Mouse (Mus musculus) spleen, adult 2 months (tissue): ENCODE results near the gene Zcchc8. TPM values are rescaled to one million over a fixed set of nuclear protein-coding genes. Genes with fewer than 3 reads are reported as not detected.
"Not testable (repeated sequence)": the region's sequence is repeated elsewhere in the genome, so short reads cannot be mapped to it uniquely, and the experiment has no call there.

Experiments used
- DNase-seq, 2 experiments: peaks; one replicate each; pipeline versions ENCODE4 v3.0.0 to v3.0.0-alpha.2; 2012 to 2021; ENCODE audit warnings: low spot score in 2 of 2, low read depth in 1 of 2
- H3K27ac ChIP-seq: fragments of 200-500 bp; 2 replicates; pipeline ENCODE4 v1.5.1; 2012; ENCODE audit warnings: low read length, inconsistent platforms; ENCODE audit not compliant: insufficient read depth
- H3K27me3 ChIP-seq: fragments of 200-500 bp; 2 replicates; pipeline ENCODE4 v1.6.1; 2012; ENCODE audit warnings: mild to moderate bottlenecking, moderate library complexity, low read length, inconsistent platforms; ENCODE audit not compliant: control insufficient read depth, insufficient read depth
- H3K36me3 ChIP-seq: fragments of 200-500 bp; 2 replicates; pipeline ENCODE4 v1.6.1; 2012; ENCODE audit warnings: mild to moderate bottlenecking, low read length, inconsistent platforms; ENCODE audit not compliant: control insufficient read depth, insufficient read depth
- H3K4me1 ChIP-seq: fragments of 200-500 bp; 2 replicates; pipeline ENCODE4 v1.6.1; 2011; ENCODE audit warnings: inconsistent platforms; ENCODE audit not compliant: control insufficient read depth, insufficient read depth, insufficient read length
- H3K4me3 ChIP-seq: fragments of 200-500 bp; 2 replicates; pipeline ENCODE4 v1.5.1; 2011; ENCODE audit warnings: mild to moderate bottlenecking, inconsistent platforms; ENCODE audit not compliant: insufficient read depth, insufficient read length; ENCODE audit errors: extremely low read depth
- CTCF ChIP-seq: fragments of 200-500 bp; IDR thresholded peaks from 2 replicates; pipeline ENCODE4 v1.5.1; 2011; ENCODE audit warnings: mild to moderate bottlenecking, inconsistent platforms; ENCODE audit not compliant: insufficient read depth, insufficient read length, insufficient replicate concordance; ENCODE audit errors: extremely low read depth
- POLR2A ChIP-seq: fragments of 200-500 bp; IDR thresholded peaks from 2 replicates; pipeline ENCODE4 v1.6.1; 2011; ENCODE audit warnings: low read depth, low read length, inconsistent platforms
- WGBS: fragments of 180-500 bp; shearing (Covaris S2); methylation state at CpG from one replicate; pipeline ENCODE4 v1.1.7; 2018; 5-methylcytosine and 5-hydroxymethylcytosine counted together
- polyA plus RNA-seq: library from polyadenylated mRNA; depleted of rRNA; stranded (reverse); fragments of >200 nt; gene quantifications from 2 replicates; pipeline ENCODE4 v1.2.3, GENCODE M21; 2012

Gene Zcchc8
- polyA plus RNA-seq, 1 experiment: 18.8 TPM

DNA sequence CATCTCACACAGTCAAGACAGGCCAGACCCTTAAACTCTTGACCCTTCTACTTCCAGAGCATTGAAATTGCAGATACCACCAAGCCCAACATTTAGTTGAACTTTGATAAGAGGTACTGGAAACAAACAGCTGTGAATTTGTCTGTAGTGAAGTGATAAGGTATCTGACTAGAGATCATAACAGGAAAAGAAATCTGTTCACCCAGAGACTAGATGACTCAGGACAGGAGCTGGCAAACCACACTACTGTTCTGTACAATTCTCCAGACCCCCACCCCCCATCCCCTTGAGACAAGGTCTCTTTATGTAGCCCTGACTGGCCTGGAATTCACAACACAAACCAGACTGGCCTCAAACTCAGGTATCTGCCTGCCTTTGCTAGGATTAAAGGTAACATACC, 25.4 kb upstream of the Zcchc8 start:
- TF ChIP-seq CTCF (no peak), POLR2A (no peak)
- Histone ChIP-seq H3K36me3 (peaks cover 24% of the 10 kb centered on the region), H3K27me3 (no peaks in the 10 kb centered on the region), H3K4me3 (no peak overlapping the region), H3K4me1 (no peaks in the 10 kb centered on the region; the same call in none of the 2 replicates), H3K27ac (no peak overlapping the region)
- DNase-seq: no peak

DNA sequence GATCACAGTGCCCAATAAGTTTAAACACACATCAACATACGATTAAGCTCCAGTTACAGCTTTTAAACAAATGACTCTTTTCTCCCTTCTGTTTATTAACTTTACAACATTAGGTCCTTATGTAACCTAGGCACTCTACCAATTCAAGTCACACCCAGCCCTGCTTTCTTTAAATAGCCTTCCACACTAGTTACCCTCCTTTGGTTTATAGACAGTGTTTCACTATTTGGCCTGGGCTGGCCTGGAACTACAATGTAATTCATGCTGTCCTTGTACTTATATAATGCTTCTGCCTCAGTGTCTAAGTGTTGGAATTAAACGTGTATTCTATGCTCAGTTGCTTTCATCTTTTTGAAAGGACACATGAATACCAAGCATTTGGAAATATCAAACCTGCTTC, 23.5 kb upstream of the Zcchc8 start:
- H3K4me1 ChIP-seq: no peaks in the 10 kb centered on the region; the same call in none of the 2 replicates
- H3K4me3 ChIP-seq: no peak overlapping the region
- H3K36me3 ChIP-seq: peaks cover 34% of the 10 kb centered on the region
- TF ChIP-seq POLR2A (no peak), CTCF (no peak)
- H3K27ac ChIP-seq: no peak overlapping the region
- no peak for DNase-seq
- WGBS: 89% methylated on average over 2 of the region's 2 CpGs
- H3K27me3 ChIP-seq: no peaks in the 10 kb centered on the region

DNA sequence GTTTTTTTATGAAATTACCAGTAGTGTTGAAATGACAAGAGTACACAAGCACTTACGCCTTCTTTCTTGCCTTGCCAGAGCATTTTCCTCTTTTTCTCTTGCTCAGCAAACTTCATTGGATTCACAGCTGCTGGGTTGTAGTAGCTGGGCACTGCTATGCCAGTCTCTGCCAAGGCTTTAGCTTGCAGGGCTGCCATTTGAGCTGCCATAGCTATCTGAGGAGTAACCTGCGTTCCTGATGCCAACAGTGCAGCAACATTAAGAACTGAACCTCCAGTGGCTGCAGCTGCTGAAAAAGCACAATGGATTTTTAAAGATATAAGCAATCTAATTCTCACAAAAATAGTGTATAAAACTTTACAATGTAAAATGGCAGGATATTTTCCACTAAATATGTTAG, 10.1 kb upstream of the Zcchc8 start:
- no peak for DNase-seq
- H3K4me3 ChIP-seq: no peak overlapping the region
- TF ChIP-seq POLR2A: no peak
- TF ChIP-seq CTCF: no peak
- H3K27ac ChIP-seq: no peak overlapping the region
- peaks cover 49% of the 10 kb centered on the region for H3K36me3 ChIP-seq
- no peaks in the 10 kb centered on the region for H3K27me3 ChIP-seq
- H3K4me1 ChIP-seq: no peaks in the 10 kb centered on the region
- 97% methylated on average over 2 of the region's 2 CpGs for WGBS

DNA sequence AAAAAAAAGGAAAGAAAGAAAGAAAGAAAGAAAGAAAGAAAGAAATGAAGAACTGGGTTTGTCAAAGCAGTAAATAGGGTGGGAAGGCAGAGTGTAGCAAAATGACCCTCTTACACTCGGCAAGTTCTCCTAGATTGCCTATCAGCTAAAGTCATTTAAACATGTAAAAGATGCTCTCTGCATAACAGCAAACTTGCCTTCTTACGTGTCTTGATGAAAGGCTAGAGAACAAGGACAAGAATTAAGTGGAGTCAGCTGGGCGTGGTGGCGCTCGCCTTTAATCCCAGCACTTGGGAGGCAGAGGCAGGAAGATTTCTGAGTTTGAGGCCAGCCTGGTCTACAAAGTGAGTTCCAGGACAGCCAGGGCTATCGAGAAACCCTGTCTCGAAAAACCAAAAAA, 2.9 kb upstream of the Zcchc8 start:
- 81% methylated on average over 7 of the region's 7 CpGs for WGBS
- DNase-seq, H3K4me3 ChIP-seq, H3K27me3 ChIP-seq, H3K27ac ChIP-seq, H3K4me1 ChIP-seq, H3K36me3 ChIP-seq: not testable (repeated sequence)

DNA sequence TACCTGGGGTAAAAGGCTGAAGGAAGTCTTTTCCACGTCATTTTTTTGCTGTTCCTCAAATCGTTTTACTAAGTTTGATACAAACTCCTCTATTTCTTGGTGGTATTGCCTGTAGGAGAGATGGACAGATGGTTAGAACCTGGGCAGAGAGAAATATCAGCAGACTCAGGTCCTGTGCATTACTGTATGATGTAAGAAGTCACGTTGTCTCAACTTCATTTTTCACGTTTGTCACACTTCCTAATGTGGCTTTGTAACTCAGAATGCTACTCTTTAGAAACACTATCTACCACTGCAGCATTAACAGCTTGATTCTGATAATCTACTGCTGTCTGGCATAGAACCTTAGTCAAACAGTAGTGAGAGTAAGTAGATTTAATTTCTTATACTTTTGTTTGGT, 6.3 kb downstream of the Zcchc8 start:
- H3K36me3 ChIP-seq: peaks cover 33% of the 10 kb centered on the region
- 77% methylated on average over 4 of the region's 4 CpGs for WGBS
- DNase-seq: no peak
- H3K27ac ChIP-seq: no peak overlapping the region
- no peak overlapping the region for H3K4me3 ChIP-seq
- TF ChIP-seq POLR2A (no peak), CTCF (no peak)
- no peaks in the 10 kb centered on the region for H3K27me3 ChIP-seq
- H3K4me1 ChIP-seq: no peaks in the 10 kb centered on the region

DNA sequence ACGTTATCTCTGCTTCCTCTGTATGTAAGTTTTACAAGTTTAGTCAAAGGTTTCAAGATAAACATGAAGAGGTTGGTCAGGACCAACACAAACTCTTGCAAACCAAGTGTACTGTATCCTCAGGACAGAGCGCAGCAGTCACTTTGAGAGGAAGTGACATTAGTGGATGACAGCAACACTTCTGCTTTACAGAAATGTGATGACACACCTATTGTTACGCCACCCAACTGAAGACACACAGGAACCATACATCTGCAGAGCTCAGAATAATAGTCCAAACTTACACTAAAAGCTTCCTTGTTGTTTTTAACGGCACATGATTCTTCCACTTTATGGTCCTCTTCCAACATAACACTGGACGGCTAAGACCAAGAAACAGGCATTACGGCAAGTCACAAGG, 7.1 kb downstream of the Zcchc8 start:
- no peak for DNase-seq
- 89% methylated on average over 6 of the region's 6 CpGs for WGBS
- H3K27ac ChIP-seq: no peak overlapping the region

DNA sequence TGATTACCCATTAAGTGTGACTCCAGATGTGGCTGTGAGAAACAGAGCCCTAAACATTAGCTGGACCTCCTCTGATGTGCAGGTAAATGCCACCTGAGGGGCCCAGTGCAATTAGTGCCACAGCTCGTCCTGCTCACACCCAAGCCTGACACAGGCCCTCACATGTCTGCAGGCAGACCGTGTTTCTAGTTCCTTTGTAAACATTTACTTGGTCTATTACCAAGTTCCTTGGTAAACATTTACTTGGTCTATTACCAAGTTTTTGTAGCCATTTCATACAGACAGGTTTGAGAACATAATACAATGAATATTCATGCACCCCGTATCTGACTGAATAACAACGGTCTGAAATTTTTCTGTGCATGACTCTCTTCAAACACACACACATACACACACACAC, 11.3 kb downstream of the Zcchc8 start:
- WGBS: 97% methylated on average over 4 of the region's 4 CpGs
- no peaks in the 10 kb centered on the region for H3K4me1 ChIP-seq
- H3K27me3 ChIP-seq: no peaks in the 10 kb centered on the region
- TF ChIP-seq POLR2A: no peak
- TF ChIP-seq CTCF: no peak
- no peak overlapping the region for H3K27ac ChIP-seq
- H3K4me3 ChIP-seq: no peak overlapping the region
- DNase-seq: no peak
- peaks cover 49% of the 10 kb centered on the region for H3K36me3 ChIP-seq

More for the DNA sequence above, 7.1 kb downstream of the Zcchc8 start:
- Histone ChIP-seq H3K4me1 (no peaks in the 10 kb centered on the region), H3K4me3 (no peak overlapping the region), H3K27me3 (no peaks in the 10 kb centered on the region), H3K36me3 (peaks cover 36% of the 10 kb centered on the region)
- no peak for TF ChIP-seq POLR2A
- no peak for TF ChIP-seq CTCF
